Mouse (Mus musculus): ENCODE measurements around the gene Pmpca.
A peak's percentile ranks its signal among the peaks of the same experiment; 100 is the strongest.
"Not testable (repeated sequence)": the region's sequence is repeated elsewhere in the genome, so short reads cannot be mapped to it uniquely, and the experiment has no call there.

Pmpca gene

DNA sequence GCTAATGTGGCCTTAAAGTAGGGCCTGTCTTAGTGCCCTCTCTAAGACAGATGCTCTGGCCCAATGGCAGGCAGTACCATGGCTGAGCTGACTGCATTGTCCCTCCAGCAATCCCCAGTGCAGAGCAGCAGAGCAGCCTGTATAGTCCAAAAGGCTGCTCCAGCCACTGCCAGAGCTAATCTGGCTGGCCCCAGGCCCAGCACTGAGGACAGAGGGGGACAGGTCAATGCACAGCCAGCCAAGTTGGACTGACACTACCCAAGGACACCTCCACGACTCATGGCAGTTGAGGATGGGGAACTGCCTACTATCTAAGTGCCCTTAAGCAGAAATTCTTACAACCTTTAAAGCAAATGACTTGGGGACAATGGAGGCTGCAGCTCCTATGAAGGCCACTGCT is 20.6 kb upstream of the Pmpca start:
- no peak for DNase-seq (ENCODE audit: low read depth, low spot score)

DNA sequence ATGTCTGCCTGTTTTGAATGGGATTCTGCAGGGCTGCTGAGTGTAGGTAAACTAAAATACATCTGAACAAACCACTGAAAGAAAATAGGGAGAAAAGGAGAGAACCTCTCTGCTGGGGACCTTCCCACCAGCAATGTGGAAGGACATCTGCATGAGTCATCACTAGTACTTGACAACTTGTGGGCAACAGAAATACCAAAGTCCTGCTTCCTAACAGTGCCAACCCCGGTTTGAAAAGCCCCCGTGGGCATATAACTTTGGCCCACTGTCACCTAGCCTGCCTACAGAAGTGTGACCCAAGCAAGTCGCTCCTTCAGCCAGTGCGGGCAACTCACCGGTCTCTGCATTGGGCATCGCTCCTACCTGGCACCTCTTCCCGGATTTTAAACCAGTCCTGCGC is 16.7 kb upstream of the Pmpca start:
- no peak for DNase-seq (ENCODE audit: low read depth, low spot score)

DNA sequence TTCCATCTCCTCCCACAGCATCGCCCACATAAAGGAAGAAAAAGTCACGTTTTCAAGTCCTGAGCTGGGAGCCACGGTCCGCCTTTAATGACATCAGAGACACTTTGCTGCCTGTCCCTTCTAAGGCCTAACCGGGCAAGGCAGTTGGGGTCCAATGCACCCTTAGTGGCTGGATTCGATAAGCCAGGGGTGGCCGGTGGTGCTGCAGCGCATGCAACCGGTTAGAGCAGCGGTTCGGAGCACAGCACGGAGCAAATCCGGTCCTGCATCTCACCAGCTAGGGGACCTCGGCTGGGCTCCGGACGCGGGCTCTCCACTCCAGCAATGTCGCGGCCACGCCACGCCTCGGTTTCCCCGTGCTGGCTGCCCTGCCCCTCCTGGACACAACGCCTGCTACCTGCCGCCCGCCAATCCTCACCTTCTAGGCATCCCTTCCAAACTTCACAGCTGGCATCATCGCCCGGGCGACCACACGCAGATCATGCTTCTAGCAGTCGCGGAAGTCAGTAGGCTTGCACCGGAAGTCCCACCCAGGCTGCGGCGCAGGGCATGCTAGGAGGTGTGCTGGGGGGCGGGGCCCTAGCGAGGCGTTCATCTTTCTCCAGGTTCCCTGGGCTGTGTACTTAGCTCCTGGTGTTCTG is 8.9 kb upstream of the Pmpca start, which contains the start of gene Snapc4:
TSS of gene Snapc4 (minus strand) at position 523 of the 641 bp plus-strand sequence.
- DNase-seq (ENCODE audit: low read depth, low spot score) = peak; percentile 82

DNA sequence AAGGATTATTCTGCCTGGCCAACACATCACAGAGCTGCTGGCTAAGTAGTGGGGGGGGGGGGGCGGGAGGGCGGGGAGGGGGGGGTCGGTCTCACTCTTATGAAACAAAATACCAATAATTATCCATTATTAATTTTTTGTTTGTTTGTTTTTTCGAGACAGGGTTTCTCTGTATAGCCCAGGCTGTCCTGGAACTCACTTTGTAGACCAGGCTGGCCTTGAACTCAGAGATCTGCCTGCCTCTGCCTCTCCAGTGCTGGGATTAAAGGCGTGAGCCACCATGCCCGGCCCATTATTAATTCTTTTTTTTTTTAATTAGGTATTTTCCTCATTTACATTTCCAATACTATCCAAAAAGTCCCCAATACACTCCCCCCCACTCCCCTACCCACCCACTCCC is 8.3 kb upstream of the Pmpca start:
- DNase-seq (ENCODE audit: low read depth, low spot score) = not testable (repeated sequence)

DNA sequence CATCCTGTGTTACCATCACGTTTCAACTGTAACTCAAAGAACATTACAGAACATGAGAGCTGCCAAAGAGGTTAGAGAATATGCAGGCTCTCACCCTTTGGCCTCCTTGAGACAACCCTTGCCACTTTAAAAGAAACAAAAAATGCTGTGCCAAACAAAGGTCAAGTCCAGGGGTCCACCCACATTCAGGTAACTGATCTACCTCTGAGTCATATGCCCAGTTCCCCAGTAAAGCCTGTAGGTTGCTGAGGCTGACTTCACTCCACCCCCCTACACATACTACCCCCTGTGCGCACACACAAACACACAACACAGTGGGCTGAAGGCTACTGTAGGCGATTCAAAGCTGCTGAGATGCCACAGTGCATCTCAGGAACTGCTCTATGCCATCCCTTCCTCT is 1.4 kb upstream of the Pmpca start:
- no peak for DNase-seq (ENCODE audit: low read depth, low spot score)

DNA sequence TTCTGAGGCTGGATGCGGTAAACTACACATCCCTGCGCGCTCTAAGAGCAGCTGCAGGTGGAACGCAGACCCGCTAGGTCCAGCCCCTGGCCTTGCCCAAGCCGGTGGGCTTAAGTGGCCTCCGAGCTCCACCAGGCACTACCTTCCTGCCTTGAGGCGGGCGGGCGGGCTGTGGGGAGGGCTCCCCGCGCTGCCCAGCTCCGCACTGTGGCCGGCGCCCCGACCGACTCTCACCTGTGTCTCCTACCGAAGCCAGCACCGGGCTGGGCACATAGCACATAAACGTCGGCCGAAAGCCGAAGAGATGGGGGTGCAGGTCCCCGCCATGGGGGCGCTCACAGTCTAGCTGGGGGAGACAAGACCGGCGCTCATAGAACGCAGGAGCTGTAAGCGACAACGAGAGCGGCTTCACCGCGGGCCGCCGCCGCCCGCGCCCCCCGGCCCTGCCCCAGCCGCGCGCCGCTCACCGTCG is 421 bp upstream of the Pmpca start:
- DNase-seq (ENCODE audit: low read depth, low spot score) = no peak

DNA sequence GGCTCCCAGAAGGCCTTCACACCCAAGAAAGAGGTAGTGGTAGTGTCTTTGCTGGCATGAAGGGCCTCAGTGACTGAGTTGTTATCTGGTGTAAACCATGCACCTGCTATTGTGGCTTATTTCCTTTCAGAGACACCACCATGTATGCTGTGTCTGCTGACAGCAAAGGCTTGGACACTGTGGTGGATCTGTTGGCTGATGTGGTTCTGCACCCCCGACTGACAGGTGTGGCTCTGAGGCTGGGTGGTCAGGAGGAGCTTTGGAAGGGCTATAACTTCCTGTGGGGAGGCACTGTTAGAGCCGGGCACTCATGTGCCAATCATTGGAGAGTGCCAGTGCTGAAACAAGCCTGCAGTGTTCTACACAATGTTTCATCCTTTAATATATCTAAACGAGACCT is 1.8 kb downstream of the Pmpca start:
- no peak for DNase-seq (ENCODE audit: low read depth, low spot score)

DNA sequence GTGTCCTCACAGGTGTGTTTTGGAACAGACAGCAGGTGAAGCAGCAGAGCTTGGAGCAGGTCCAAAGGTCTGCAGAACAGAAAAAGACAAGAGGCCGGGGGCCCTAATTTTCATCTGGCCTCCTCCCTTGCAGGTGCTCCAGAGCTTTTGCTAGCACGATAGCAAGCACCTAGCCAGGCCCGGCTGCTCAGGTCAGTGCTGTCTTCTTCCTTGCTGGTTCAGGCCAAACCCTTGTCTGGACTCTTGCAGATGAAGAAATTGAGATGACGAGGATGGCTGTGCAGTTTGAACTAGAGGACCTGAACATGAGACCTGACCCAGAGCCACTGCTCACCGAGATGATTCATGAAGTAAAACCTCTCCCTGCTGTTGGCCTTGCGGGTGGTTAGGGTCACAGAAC is 2.5 kb downstream of the Pmpca start:
- DNase-seq (ENCODE audit: low read depth, low spot score) = no peak

DNA sequence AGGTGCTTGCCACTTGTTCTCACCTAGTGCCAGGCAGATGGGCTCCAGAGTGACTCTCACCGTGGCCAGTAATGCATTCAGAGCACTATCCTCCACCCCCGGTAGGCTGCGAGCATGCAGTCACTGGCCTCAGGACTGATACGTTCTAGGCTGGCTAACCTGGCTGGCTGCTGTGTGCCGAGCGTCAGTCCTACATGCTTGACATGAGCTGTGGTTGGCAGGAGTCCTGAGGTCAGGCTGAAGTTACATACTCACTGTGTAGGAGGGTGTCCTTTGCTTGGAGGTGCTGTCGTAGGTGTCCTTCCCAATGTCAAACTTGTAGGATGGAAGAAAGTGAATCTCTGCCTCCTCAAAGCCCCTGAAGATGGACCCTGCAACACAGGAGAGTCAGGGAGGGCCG is 9.8 kb downstream of the Pmpca start:
- no peak for DNase-seq (ENCODE audit: low read depth, low spot score)

DNA sequence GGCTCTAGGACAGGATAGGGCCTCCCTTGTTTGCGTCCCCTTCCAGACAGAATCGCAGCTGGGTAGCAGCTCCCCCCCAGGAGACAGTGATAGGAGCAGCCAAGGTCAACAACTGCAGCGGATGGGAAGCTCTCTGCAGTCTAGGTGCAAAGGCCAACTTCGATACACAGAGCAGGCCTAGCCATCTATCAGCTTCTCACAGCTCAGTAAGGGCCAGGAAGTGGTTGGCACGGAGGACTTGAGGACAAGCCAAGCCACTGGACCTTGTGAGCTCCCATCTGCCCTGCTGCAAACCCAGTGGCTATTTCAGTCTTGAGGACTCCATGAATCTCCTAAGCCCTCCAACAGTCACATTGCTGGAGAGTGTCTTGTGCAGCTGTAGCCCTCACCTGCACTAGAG is 10.5 kb downstream of the Pmpca start:
- DNase-seq (ENCODE audit: low read depth, low spot score) = no peak

DNA sequence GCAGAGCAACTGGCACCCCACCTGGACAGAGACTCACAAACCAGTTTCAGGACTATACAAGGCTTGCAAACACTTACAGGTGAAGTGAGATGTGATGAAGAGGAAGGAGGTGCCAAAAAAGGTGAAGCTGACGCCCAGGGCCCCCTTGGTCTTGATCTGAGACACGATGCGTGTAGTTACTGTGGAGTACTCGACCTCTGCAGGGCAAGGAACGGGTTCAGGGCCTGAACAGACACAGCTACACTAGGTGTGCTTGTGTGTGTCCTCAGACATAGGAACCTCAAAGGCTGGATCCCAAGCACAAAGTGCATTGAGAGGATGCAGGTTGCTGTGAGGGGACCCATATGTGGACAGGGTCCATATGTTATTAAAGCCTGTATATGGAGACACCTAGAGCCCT is 11.2 kb downstream of the Pmpca start:
- no peak for DNase-seq (ENCODE audit: low read depth, low spot score)

DNA sequence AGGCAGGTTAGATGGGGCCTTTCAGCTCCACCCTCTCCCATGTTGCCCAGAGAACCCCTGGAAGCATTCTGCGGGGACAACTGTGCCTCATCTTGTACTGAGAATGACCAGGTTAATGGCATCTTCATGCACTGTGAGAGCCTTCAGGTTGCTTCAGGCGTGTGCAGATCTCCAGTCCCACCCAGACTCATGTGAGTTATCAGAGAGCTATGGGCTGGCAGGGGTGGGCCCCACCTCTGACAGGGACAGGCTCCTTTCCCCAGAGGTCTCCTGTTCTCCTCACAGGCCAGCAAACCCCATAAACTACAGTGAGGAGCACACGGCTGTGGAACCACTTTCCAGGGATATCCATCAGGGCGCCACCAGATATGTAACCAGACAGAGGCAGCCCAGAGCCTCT is 11.9 kb downstream of the Pmpca start:
- DNase-seq (ENCODE audit: low read depth, low spot score) = no peak

DNA sequence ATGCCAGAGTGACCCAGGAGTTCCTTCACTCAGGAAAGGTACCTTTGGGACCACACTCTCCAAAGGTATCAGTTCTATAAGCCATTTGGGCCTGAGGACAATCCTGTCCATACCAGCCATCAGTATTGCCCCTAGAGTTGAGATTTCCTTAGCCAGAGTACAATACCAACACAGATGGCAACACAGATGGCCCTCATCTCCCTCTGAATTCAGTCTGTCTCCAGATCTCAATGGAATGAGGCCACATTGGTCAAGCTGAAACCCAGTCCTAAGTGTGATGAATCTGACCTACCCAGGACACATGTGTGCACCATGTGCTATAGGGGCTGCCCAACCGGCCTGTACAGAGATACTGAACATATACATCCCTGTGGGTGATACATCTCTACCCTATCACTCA is 13.1 kb downstream of the Pmpca start:
- no peak for DNase-seq (ENCODE audit: low read depth, low spot score)

DNA sequence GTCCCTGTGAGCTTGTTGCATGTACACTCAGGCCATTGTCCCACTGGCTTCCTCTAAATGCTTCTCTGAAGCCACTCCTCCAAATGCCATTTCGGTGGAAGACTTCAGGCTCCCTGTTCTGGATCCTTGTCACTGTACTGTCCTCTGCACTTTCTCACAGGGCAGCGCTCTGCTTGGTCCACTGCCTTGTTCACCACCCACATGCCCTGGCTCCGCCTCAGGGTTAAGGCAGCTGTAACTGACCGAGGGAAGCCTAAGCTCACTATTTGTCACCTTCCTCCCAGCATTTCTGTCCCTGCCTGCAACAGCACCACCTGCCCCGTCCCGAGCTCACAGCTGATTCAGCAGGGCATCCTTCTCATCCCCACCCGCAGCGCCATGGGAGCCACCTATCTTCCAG is 14.2 kb downstream of the Pmpca start:
- no peak for DNase-seq (ENCODE audit: low read depth, low spot score)

DNA sequence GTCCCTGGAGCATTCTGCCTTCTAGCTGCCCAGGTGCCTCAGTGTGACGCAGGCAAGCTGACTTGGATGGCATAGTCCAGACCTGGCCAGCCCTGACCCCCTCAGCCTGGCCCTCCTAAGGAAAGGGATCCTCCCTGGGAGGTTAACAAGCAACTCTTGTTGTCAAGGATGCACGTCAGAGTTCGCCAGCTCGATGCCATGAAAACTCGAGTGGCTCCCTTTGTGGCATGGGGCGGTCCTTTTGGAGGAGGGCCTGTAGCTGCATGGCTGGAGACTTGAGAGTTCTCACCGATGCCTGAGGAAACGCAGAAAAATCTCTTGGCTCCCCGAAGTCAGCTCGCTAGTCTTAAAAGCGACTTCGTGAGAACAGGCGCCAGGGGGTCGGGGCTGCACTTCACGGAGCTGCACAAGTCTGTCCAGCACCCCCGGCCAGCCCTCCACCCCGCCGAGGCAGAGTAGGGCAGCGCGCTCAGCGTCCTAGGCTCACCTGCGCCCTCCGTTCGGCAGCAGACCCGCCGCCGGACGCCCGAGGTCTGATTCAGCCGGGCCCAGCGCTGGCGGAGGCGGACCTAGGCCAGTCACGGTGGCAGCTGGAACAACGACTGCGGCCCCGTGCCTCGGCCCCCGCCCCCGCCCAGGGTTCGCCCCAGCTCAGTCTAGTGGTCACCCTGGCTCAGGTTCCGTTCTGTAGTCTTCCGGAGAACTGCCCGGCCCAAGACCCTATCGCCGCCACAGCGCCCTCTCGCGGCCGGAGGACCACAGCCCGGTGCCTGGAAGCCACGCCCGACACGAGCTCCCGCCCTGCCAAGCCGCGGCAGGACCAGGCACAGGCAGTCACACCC is 19.6 kb downstream of the Pmpca start, which contains the start of gene Inpp5e:
TSS of gene Inpp5e (minus strand) at position 689 of the 842 bp plus-strand sequence.
- DNase-seq (ENCODE audit: low read depth, low spot score) = peak; percentile 93

DNA sequence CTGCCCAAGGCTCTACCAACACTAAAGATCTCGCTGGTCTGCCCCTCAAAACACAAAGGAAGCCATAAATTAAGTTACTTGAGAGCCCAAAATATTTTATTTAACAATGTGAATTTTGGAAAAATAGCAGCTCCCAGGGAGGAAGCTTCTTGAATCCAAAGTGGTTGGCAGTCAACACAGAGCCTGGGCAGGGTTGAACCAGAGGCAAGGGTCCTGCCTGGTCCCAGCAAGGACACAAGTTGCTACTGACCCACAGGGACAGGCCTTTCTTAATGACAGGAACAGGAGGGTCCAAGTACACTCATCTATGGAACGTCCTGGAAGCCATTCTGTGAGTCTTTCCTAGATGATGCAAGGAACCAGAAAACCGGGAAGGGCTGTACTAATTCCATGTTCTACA is 20.2 kb downstream of the Pmpca start:
- no peak for DNase-seq (ENCODE audit: low read depth, low spot score)

DNA sequence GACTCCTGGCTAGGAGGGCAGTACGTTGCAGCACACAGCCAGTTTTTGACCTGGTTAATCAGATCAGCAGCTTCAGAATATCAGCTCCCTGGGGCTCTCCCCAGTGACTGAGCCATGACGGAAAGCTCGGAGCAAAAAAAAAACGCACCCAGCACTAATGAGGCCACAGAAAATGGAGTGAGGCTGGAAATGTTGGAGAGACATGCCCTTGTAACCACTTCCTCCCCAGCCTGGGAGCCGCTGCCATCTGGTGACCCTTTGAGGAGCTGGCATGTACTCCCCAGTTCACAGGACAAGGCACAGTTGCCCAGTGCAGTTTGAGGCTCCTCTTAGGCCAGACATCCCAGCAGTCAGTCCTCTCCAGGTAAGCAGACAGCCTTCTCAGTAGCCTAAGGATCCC is 21.0 kb downstream of the Pmpca start:
- DNase-seq (ENCODE audit: low read depth, low spot score) = no peak

DNA sequence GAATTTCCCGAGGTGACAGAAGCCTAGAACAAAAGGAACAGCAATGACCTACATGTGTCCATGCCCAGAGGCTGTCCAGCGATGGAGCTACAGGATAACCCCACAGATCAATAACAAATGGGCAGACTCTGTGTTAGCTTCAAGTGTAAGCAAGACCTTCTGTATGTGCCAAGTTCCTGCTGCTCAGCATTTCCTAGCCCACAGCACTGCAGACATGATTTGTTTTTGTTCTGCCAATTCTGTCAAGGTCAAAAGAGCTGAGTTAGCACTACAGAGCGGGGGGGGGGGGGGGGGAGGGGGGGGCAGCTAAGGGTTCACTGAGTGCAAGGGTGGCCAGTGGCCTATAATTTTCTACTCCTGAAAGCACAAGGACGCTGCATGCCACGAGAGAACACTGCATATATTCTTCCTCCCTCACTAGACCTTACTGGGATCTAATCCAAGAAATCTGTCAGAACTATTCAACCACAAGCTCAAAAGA is 21.8 kb downstream of the Pmpca start:
- no peak for DNase-seq (ENCODE audit: low read depth, low spot score)

DNA sequence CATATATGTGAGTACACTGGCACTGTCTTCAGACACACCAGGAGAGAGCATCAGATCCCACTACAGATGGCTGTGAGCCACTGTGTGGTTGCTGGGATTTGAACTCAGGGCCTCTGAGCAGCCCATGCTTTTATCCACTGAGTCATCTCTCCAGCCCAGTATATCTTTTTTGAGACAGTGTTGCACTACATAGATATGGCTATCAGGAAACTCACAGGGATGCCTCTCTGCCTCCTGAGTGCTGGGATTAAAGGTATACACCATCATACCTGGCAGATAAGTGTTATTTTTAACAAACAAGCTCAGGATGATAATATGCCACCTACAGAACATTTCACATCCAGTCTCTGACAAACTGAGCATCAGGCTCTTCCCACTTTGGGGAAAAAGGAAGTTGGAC is 27.9 kb downstream of the Pmpca start:
- no peak for DNase-seq (ENCODE audit: low read depth, low spot score)

DNA sequence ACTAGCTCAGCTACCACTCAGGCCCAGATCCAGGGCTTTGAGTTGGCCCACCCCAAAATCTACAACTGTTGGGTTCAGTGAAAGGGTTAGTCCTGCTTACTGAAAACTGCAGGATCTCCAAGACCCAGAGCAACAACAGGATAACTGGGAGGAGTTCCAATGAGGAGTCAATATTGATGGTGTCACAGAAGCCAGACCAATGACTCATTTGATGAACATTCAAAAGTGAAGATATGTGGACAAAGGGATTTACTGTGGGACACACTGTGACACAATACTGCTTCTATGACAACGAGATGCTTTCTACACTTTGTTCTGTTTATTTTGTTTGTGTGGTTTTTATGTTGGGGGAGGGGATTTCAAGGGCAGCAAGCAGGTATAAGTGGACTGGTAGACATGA is 29.0 kb downstream of the Pmpca start:
- DNase-seq (ENCODE audit: low read depth, low spot score) = no peak

DNA sequence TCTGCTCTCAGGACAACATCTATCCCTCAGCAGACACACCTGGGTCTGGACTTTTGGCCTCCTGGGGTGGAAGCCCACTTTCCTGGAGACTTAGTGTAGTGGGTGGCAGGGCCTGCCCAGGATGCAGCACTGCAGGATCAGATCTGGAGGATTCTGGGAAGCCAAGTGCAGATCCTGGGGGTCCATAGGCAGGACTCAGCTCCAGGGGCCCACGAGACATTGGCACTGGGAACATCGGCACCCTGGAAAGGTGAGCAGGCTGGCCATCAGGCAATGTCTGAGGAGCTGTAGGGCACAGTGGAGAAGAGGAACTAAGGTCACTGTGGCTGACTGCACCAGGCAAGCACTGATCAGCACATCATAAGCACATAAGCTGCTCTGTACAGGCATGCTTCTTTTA is 32.8 kb downstream of the Pmpca start:
- no peak for DNase-seq (ENCODE audit: low read depth, low spot score)

DNA sequence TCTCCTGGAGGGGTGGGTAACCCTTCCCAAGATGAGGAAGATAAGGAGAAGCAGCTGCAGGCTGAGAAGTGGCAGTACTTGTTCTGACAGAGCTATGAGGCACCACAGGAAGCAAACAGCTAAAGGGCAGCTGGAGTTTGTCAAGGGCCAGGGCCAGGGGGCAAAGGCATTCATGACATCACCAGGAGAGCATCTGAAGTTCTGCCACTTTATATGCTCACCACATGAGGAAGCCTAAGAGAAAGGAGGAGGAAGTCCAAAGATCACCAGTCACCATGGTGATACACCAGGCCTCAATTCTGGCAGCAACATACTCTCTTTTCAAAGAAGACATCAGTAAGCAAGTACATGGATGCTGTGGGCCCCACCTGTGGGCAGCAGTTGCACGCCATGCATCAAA is 33.9 kb downstream of the Pmpca start:
- no peak for DNase-seq (ENCODE audit: low read depth, low spot score)

DNA sequence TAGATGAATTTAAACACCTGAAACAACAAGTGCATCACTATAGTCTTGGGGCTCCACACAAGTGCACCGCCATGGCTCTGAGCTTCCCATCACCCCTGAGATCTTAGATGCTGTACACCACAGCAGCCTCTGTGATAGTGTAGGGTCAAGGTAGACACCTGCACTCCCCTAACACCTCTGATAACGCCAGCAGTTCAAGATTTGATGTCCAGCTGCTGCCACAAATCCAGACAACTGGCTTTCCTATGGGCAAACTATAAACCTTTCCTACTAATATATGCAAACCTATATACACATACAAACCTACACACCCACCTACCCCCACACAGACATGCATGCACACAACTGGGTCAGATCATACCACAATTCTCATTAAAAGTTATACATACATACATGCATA is 35.4 kb downstream of the Pmpca start:
- no peak for DNase-seq (ENCODE audit: low read depth, low spot score)

All from forelimb bud, embryonic 11.5 days (tissue).